Comparison of ENCODE assay signal across 20 mouse cellular contexts in genomic region chr1:89273021-89273420, GRCm38 (mm10).
DNase-seq lines count a peak whose midpoint lies in the region; ATAC-seq and TF ChIP-seq lines count a peak whose summit lies in the region.
"Had no signal": no experiment of that assay in that cellular context is flagged by ENCODE, and none has a peak within 500 bp of the region (broad histone marks: within the 10 kb centered on the region; RNA-seq: fewer than 3 reads in every experiment).

No protein-coding gene starts in this region.

- no peak for TF ChIP-seq CTCF in forebrain, postnatal 0 days (IDR thresholded peaks at IDR 0.05; ENCODE audit: low read depth)
- no peak for TF ChIP-seq CTCF in intestine, postnatal 0 days (IDR thresholded peaks at IDR 0.05; ENCODE audit: low read depth)
- TF ChIP-seq CTCF in small intestine, adult 2 months (IDR thresholded peaks at IDR 0.05; ENCODE audit: extremely low read depth, insufficient read length, insufficient replicate concordance, low read depth, low read length), result no peak

- H3K27ac ChIP-seq in forebrain, embryonic 16.5 days (ENCODE audit: low read length), result 0 out of 2 replicates have a peak overlapping the region, but pooled peaks have one; percentile 21
- H3K27ac ChIP-seq in forebrain, postnatal 0 days (ENCODE audit: low read depth, low read length), result no peak overlapping the region
- no peak overlapping the region for H3K27ac ChIP-seq in intestine, embryonic 15.5 days
- no peak overlapping the region for H3K27ac ChIP-seq in intestine, embryonic 16.5 days (ENCODE audit: low read length)
- no peak overlapping the region for H3K27ac ChIP-seq in intestine, postnatal 0 days (ENCODE audit: low read depth, low read length)
- H3K27ac ChIP-seq in small intestine, adult 2 months (ENCODE audit: insufficient read depth, low read depth, low read length), result no peak overlapping the region
- H3K27ac ChIP-seq: forebrain, embryonic 12.5 days; hindbrain, embryonic 12.5 days; hindbrain, embryonic 15.5 days had no signal

- no peak overlapping the region for H3K9ac ChIP-seq in forebrain, embryonic 16.5 days (replicated peaks; ENCODE audit: low read depth, low read length)
- H3K9ac ChIP-seq in forebrain, postnatal 0 days, result no peak overlapping the region
- H3K9ac ChIP-seq in intestine, embryonic 15.5 days, result no peak overlapping the region
- H3K9ac ChIP-seq in intestine, embryonic 16.5 days (ENCODE audit: low read depth, low read length), result no peak overlapping the region
- H3K9ac ChIP-seq in intestine, postnatal 0 days (ENCODE audit: low read depth, low read length), result no peak overlapping the region
- H3K9ac ChIP-seq: forebrain, embryonic 12.5 days; hindbrain, embryonic 12.5 days; hindbrain, embryonic 15.5 days had no signal

- H3K27me3 ChIP-seq in forebrain, embryonic 16.5 days (replicated peaks; ENCODE audit: control insufficient read depth, insufficient read depth, low read length), result 0 out of 2 replicates have a peak, but pooled peaks cover 2% of the 10 kb centered on the region
- no peaks in the 10 kb centered on the region for H3K27me3 ChIP-seq in forebrain, postnatal 0 days (ENCODE audit: insufficient read depth, low read length)
- H3K27me3 ChIP-seq in intestine, embryonic 15.5 days (replicated peaks), result no peaks in the 10 kb centered on the region
- H3K27me3 ChIP-seq in intestine, embryonic 16.5 days (replicated peaks; ENCODE audit: control insufficient read depth, insufficient read depth, low read length), result no peaks in the 10 kb centered on the region
- 0 out of 2 replicates have a peak, but pooled peaks cover 7% of the 10 kb centered on the region for H3K27me3 ChIP-seq in intestine, postnatal 0 days (replicated peaks; ENCODE audit: control insufficient read depth, insufficient read depth, low read length)
- H3K27me3 ChIP-seq in small intestine, adult 2 months (ENCODE audit: control insufficient read depth, insufficient read depth, low read length), result no peaks in the 10 kb centered on the region
- H3K27me3 ChIP-seq: forebrain, embryonic 12.5 days; hindbrain, embryonic 12.5 days; hindbrain, embryonic 15.5 days had no signal

- peaks cover 6% of the 10 kb centered on the region; the same call in 1 of the 2 replicates for H3K4me1 ChIP-seq in forebrain, embryonic 16.5 days (replicated peaks; ENCODE audit: control insufficient read depth, insufficient read depth, low read length)
- H3K4me1 ChIP-seq in forebrain, postnatal 0 days (ENCODE audit: insufficient read depth), result no peaks in the 10 kb centered on the region
- no peaks in the 10 kb centered on the region for H3K4me1 ChIP-seq in intestine, embryonic 15.5 days (replicated peaks)
- H3K4me1 ChIP-seq in intestine, embryonic 16.5 days (ENCODE audit: control insufficient read depth, insufficient read depth, low read length), result no peaks in the 10 kb centered on the region
- H3K4me1 ChIP-seq in intestine, postnatal 0 days (replicated peaks; ENCODE audit: control insufficient read depth, insufficient read depth, low read length), result no peaks in the 10 kb centered on the region
- no peaks in the 10 kb centered on the region for H3K4me1 ChIP-seq in small intestine, adult 2 months (ENCODE audit: control insufficient read depth, insufficient read depth, insufficient read length, low read length)
- H3K4me1 ChIP-seq: forebrain, embryonic 12.5 days; hindbrain, embryonic 12.5 days; hindbrain, embryonic 15.5 days had no signal

- no peak overlapping the region for H3K4me2 ChIP-seq in forebrain, embryonic 16.5 days (ENCODE audit: low read length)
- H3K4me2 ChIP-seq in forebrain, postnatal 0 days (ENCODE audit: low read depth), result no peak overlapping the region
- H3K4me2 ChIP-seq in intestine, embryonic 15.5 days (replicated peaks), result peak overlapping the region; percentile 11; the same call in 1 of the 2 replicates
- H3K4me2 ChIP-seq in intestine, embryonic 16.5 days (ENCODE audit: low read depth, low read length), result no peak overlapping the region
- H3K4me2 ChIP-seq in intestine, postnatal 0 days (replicated peaks; ENCODE audit: low read depth), result 0 out of 2 replicates have a peak overlapping the region, but pooled peaks have one; percentile 9
- H3K4me2 ChIP-seq: forebrain, embryonic 12.5 days; hindbrain, embryonic 12.5 days; hindbrain, embryonic 15.5 days had no signal

- no peaks in the 10 kb centered on the region for H3K9me3 ChIP-seq in forebrain, embryonic 16.5 days (ENCODE audit: control insufficient read depth, low read length)
- no peaks in the 10 kb centered on the region for H3K9me3 ChIP-seq in forebrain, postnatal 0 days (ENCODE audit: low read length)
- H3K9me3 ChIP-seq in intestine, embryonic 15.5 days, result no peaks in the 10 kb centered on the region
- no peaks in the 10 kb centered on the region for H3K9me3 ChIP-seq in intestine, embryonic 16.5 days (ENCODE audit: control insufficient read depth, low read length)
- no peaks in the 10 kb centered on the region for H3K9me3 ChIP-seq in intestine, postnatal 0 days (ENCODE audit: control insufficient read depth)
- H3K9me3 ChIP-seq: forebrain, embryonic 12.5 days; hindbrain, embryonic 12.5 days; hindbrain, embryonic 15.5 days had no signal

- no peak for DNase-seq in forebrain, postnatal 0 days
- DNase-seq: adrenal gland, adult 8-10 months; adrenal gland, postnatal 25 days; cerebellum, adult 11-12 months; cerebellum, adult 8-10 months; cerebellum, postnatal 10 days; cerebellum, postnatal 36 days; embryo, embryonic 11 days; gastrocnemius, postnatal 10 days; gastrocnemius, postnatal 36 days; kidney, adult 2 months had no signal

- H3K4me3 ChIP-seq in forebrain, embryonic 16.5 days (replicated peaks; ENCODE audit: low read length), result no peak overlapping the region
- H3K4me3 ChIP-seq in forebrain, postnatal 0 days (ENCODE audit: low read depth, low read length), result no peak overlapping the region
- no peak overlapping the region for H3K4me3 ChIP-seq in intestine, embryonic 15.5 days (replicated peaks)
- H3K4me3 ChIP-seq in intestine, embryonic 16.5 days (ENCODE audit: low read length), result no peak overlapping the region
- H3K4me3 ChIP-seq in intestine, postnatal 0 days (ENCODE audit: low read depth, low read length), result no peak overlapping the region
- peak overlapping the region; percentile 11; the same call in 1 of the 2 replicates for H3K4me3 ChIP-seq in small intestine, adult 2 months (ENCODE audit: low read depth, low read length)
- H3K4me3 ChIP-seq: forebrain, embryonic 12.5 days; hindbrain, embryonic 12.5 days; hindbrain, embryonic 15.5 days had no signal

- no peak for TF ChIP-seq POLR2A in small intestine, adult 2 months (IDR thresholded peaks at IDR 0.05; ENCODE audit: low read depth, low read length)

- no peak for ATAC-seq in forebrain, embryonic 16.5 days
- ATAC-seq in forebrain, postnatal 0 days, result no peak
- no peak for ATAC-seq in intestine, embryonic 15.5 days
- ATAC-seq in intestine, embryonic 16.5 days, result no peak
- no peak for ATAC-seq in intestine, postnatal 0 days
- ATAC-seq: CD4-positive, CD25-positive, alpha-beta regulatory T cell, adult 4 months had no signal

- no peaks in the 10 kb centered on the region for H3K36me3 ChIP-seq in forebrain, embryonic 16.5 days (ENCODE audit: control insufficient read depth, insufficient read depth)
- H3K36me3 ChIP-seq in forebrain, postnatal 0 days (ENCODE audit: insufficient read depth), result no peaks in the 10 kb centered on the region
- no peaks in the 10 kb centered on the region for H3K36me3 ChIP-seq in intestine, embryonic 15.5 days
- no peaks in the 10 kb centered on the region for H3K36me3 ChIP-seq in intestine, embryonic 16.5 days (ENCODE audit: control insufficient read depth, insufficient read depth, low read length)
- H3K36me3 ChIP-seq in intestine, postnatal 0 days (ENCODE audit: control insufficient read depth, insufficient read depth), result no peaks in the 10 kb centered on the region
- H3K36me3 ChIP-seq in small intestine, adult 2 months (ENCODE audit: control insufficient read depth, insufficient read depth, low read length), result no peaks in the 10 kb centered on the region
- H3K36me3 ChIP-seq: forebrain, embryonic 12.5 days; hindbrain, embryonic 12.5 days; hindbrain, embryonic 15.5 days had no signal

- 89% methylated on average over 10 of the region's 10 CpGs for WGBS in forebrain, embryonic 16.5 days
- WGBS in forebrain, postnatal 0 days, result 86% methylated on average over 10 of the region's 10 CpGs
- 71% methylated on average over 10 of the region's 10 CpGs for WGBS in intestine, embryonic 15.5 days
- 65% methylated on average over 10 of the region's 10 CpGs for WGBS in intestine, embryonic 16.5 days
- 64% methylated on average over 10 of the region's 10 CpGs for WGBS in intestine, postnatal 0 days
- 51% methylated on average over 10 of the region's 10 CpGs for WGBS in small intestine, adult 2 months

Comparison
In these comparisons a context has a peak if more than half of its experiments do, and no peak if none do; other contexts are left out.
1. H3K4me2 ChIP-seq: peak in intestine, embryonic 15.5 days (single experiment) and intestine, postnatal 0 days (single experiment); none in forebrain, embryonic 16.5 days (single experiment), forebrain, postnatal 0 days (single experiment) and intestine, embryonic 16.5 days (single experiment).